Mouse (Mus musculus) left cerebral cortex, adult 18-20 months (tissue): ENCODE measurements around the gene Trabd. TPM values are rescaled to one million over a fixed set of nuclear protein-coding genes. Genes with fewer than 3 reads are reported as not detected.
A peak's percentile ranks its signal among the peaks of the same experiment; 100 is the strongest.

ENCODE experiments used
- DNase-seq, 2 experiments: peaks; one replicate each; pipeline ENCODE4 v3.0.0; 2021 to 2022; ENCODE audit warnings: low spot score in 2 of 2, mixed read lengths in 1 of 2
- total RNA-seq, 2 experiments: library from RNA; stranded (reverse); gene quantifications; 2 replicates each; pipeline ENCODE4 v1.2.3; 2021

The Trabd gene
- total RNA-seq, 2 experiments from 2014 or later = 20.8 to 20.9 TPM

GRCm38 (mm10) chr15:89125351-89125750, 50.4 kb downstream of the Trabd start:
- DNase-seq = no peak

DNA sequence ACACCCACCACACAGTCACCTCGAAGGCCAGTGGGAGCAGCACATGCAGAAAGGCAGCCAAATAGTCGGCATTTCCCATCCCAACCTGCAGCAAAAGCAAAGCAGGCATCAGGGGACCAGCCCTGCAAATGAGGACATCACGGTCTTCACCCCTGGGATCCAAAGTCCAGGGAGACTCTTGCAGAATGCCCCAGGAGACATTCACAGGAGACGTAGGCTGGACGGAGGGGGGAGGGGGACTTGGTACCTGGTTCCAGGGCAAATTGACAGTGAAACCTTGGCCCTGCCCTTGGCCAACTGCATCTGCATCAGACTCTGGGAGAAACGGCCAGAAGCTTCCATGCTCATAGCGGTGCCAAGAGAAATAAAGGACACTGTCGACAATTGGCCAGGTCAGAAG, 51.7 kb downstream of the Trabd start:
- DNase-seq = no peak

DNA sequence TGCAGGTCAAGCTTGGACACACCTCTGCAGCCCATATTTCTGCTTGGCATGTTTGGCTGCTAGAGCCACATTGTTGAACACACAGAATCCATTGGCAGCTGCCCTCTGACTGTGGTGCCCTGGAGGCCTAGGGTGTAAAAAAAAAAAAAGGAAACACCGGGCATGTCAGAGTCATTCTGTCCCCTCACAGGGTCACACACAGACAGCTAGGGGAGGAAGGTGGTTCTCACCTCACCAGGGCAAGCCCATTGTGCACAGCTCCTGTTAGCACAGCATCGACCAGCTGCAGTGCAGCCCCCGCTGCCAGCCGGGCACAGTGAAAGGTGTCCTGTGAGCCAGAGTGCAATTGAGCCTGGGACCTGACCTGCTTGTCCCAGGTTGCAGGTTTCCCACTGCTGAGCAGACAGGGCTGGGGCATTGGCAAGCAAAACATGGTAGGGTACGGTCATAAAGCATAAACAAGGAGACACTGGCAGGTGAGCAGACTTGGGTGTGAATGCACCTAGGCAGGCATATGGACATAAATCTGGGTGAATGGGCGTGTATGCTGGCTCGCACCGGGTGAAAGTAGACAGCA, 52.5 kb downstream of the Trabd start:
- no peak for DNase-seq

DNA sequence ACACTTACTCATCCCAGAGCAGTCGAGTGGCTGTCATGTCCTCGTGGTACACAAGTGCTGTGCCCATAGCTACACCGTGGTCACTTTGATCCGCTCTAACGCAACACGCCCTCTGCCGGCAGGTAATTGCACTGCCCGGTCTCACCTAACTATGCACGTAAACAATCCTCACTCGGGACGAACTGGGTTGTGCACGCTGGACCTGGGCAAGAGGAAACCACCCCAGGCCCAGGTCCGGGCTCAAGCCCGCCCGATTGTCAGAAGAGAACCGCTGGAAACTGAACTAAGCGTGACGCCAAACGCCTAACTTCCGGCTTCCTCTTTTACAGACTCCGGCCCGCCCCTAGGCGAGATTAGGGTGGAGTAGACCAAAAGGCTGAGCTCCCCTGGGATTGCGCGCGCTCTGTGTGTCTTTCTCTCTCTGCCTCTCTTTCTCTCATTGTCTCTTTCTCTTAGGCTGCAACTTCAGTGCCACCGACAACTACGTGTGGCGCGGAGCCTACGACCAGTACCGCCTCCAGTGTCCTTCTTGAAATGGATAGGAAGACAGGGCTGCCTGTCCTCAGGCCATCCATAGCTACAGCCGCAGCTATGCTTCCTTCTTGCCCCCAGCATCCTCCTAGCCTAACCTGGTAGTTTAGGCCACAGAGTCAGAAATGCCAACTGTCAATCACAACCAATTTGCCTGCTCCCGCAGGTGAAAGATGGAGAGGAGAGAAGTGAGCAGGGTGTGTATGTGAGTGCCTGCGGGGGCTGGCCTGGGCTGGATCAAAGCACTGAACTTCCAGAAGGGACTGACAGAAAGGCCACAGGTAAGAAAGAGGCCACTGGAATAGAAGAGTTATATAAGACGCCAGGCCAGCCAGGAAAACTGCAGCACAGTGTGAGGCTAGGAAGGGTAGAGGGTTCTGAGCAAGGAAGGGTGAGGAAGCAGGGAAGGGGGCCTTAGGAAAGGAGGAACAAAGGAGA, 53.7 kb downstream of the Trabd start, which contains the start of gene Hdac10:
Hdac10 (minus strand) TSS at position 319 of the 969 bp plus-strand sequence.
- DNase-seq = peak; percentile 85 to 87

- no peak for DNase-seq
These were observed 55.3 kb downstream of the Trabd start for GRCm38 (mm10) chr15:89130245-89130644.

DNA sequence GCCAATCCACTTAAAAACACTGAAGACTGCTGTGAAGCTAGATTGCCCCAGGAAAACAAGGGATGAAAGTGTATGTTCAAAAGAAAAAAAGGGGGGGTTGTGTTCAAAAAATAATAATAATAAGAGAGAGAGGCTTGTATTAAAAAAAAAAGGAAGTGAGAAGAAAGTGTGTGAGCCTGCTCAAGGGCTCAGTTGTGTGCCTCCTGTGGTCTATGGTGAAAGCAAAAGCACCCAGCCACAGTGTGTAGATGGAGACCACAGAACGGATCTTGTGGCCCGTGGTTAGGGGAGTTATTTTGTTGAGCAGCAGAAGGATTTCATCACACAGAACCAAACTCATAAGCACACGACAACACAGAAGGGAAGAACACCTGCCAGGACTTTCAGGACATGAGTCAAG, 56.4 kb downstream of the Trabd start:
- DNase-seq = no peak

Other genes starting within 250 kb of the Trabd start
- gene Pim3, start 212.9 kb upstream of the Trabd start, total RNA-seq = 10 to 100 TPM; 36.3 to 45.9 TPM
- 1 to 10 TPM in 1 of 2 experiments, under 1 TPM in 1; 0.87 to 2.2 TPM for gene Ttll8, start 120.7 kb upstream of the Trabd start, total RNA-seq
- gene Mlc1, start 96.1 kb upstream of the Trabd start, total RNA-seq = 100 to 1,000 TPM; 101 to 104 TPM
- not detected for gene Mov10l1, start 92.2 kb upstream of the Trabd start, total RNA-seq
- gene Panx2, start 15.4 kb upstream of the Trabd start, total RNA-seq = 100 to 1,000 TPM; 107 to 114 TPM
- gene Selenoo, start 14.0 kb downstream of the Trabd start, total RNA-seq = 10 to 100 TPM; 20.1 to 23.0 TPM
- 10 to 100 TPM; 31.4 to 34.6 TPM for gene Tubgcp6, start 48.0 kb downstream of the Trabd start, total RNA-seq
- 10 to 100 TPM; 15.2 to 15.8 TPM for gene Hdac10, start 53.6 kb downstream of the Trabd start, total RNA-seq
- gene Mapk12, start 65.6 kb downstream of the Trabd start, total RNA-seq = 1 to 10 TPM; 7.4 to 9.2 TPM
- 10 to 100 TPM; 49.1 to 55.1 TPM for gene Mapk11, start 74.5 kb downstream of the Trabd start, total RNA-seq
- gene Plxnb2, start 105.7 kb downstream of the Trabd start, total RNA-seq = 10 to 100 TPM; 47.3 to 54.9 TPM
- gene Dennd6b, start 121.4 kb downstream of the Trabd start, total RNA-seq = 10 to 100 TPM; 45.9 to 52.9 TPM
- gene Ppp6r2, start 136.4 kb downstream of the Trabd start, total RNA-seq = 100 to 1,000 TPM; 155 to 157 TPM
- gene Sbf1, start 240.2 kb downstream of the Trabd start, total RNA-seq = 100 to 1,000 TPM; 204 to 220 TPM
- not detected for gene Adm2, start 247.6 kb downstream of the Trabd start, total RNA-seq